Mouse (Mus musculus): Measurements from ENCODE around the gene Krt14. TPM values are rescaled to one million over a fixed set of nuclear protein-coding genes. Genes with fewer than 3 reads are reported as not detected.
"Not testable (repeated sequence)": the region's sequence is repeated elsewhere in the genome, so short reads cannot be mapped to it uniquely, and the experiment has no call there.

Krt14 gene
- not detected for total RNA-seq (2021)
- long read RNA-seq, experiment 1 = 0 reads
- long read RNA-seq, experiment 2 = 0 reads

DNA sequence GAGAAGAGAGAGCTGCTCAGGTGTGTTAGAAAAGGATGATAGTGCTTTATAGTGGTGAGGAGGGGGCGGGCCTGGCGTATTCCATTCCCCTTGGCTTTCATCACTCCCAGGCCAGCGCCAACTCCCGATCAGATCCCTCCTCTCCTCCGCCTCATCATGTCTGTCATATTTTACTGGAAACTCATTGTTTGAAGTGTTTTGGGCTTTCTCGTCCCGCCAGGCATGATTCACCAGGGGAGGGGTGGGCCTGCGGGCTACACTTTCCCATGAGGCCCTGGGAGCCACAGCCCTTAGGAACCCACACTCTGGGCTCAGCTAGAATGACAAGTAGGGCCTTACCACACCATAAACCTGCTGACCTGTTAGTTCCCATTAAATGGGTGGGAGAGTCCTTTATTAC is at the start of gene Krt14:
Krt14 (minus strand) TSS at position 51 of the 400 bp plus-strand sequence.
- DNase-seq (ENCODE audit: low spot score) = no peak

GRCm38 (mm10) chr11:100255514-100255913 is 48.2 kb upstream of the Krt14 start:
- DNase-seq (ENCODE audit: low spot score) = no peak

DNA sequence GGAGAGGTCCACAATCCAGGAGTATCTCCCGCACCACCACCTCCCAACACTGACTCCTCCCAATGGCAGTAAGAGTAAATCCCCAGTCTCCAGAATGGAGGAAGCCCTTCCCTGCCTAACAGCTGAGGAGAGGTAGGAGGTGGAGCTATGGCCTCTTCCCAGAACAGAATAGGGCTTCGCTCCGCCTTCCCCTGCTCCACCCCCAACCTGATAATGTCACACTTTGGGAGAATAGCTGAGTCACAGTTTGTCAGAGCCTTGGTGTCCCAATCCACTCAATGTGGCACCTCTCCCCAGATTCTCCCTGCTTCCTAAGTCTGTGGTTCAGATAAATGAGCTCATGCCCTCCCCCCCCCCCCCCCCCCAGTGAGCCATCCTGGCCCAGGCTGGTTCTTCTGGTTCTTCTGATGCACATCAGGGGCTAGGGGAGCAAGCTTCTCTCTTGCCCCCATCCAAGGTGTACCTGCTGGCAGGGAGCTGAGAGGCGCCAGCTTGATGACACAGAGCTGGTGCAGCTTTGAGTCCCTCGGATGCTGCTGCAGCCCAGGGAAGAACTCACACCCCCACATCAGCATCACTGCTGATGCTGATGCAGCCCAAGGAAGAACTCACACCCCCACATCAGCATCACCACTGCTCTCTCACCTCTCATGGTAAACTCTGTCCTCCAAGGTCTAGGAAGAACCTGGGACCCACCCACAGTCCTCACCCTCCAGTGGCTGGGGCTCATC is 47.2 kb upstream of the Krt14 start:
- no peak for DNase-seq (ENCODE audit: low spot score)

DNA sequence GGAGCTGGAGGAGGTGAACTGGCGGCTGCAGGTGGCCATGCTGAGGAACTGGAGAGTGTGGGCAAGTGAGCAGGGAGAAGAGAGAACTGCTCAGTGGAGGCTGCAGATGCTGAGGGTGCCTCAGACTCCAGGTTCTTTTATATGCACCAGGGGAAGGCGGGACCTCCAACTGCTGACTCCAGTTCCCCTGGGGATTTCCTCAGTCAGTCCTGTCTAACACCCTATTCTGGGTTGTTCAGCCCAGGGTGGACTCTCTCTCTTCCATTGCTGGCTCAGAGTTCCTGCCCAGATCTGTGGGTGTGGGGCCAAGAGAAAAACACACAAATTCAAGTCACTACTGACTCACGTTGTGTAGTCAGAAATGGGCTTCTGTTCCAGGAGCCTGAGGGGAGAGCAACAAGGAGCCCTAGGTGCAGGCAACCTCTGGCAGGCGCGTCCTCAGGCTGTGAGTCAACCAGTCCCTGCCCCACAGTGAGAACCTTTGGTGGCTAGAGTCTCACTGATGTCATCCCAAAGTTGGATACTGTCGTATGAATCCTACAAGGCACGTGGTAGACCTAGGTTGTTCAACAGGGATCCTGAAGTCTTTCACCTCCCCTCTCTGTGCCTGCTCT is 41.6 kb upstream of the Krt14 start, which contains the start of gene Krt16:
Krt16 (minus strand) TSS at position 51 of the 614 bp plus-strand sequence.
- DNase-seq (ENCODE audit: low spot score) = no peak

- not testable (repeated sequence) for DNase-seq (ENCODE audit: low spot score)
These were observed 39.1 kb upstream of the Krt14 start for GRCm38 (mm10) chr11:100246471-100246870.

DNA sequence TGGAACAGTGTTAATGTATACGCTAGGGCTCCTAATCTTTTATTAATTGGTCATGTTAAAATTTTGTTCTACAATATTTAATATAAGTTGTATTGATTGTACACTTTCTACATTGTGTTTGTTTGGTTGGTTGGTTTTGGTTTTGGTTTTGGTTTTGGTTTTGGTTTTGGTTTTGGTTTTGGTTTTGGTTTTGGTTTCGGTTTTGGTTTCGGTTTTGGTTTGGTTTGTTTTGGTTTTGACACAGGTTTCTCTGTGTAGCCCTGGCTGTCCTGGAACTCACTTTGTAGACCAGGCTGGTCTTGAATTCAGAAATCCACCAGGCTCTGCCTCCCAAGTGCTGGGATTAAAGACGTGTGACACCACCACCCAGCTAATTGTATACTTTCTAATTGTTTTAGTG is 32.9 kb upstream of the Krt14 start:
- DNase-seq (ENCODE audit: low spot score) = not testable (repeated sequence)

GRCm38 (mm10) chr11:100221741-100222140 is 14.4 kb upstream of the Krt14 start:
- no peak for DNase-seq (ENCODE audit: low spot score)

- no peak for DNase-seq (ENCODE audit: low spot score)
These were observed 12.0 kb upstream of the Krt14 start for GRCm38 (mm10) chr11:100219304-100219703.

DNA sequence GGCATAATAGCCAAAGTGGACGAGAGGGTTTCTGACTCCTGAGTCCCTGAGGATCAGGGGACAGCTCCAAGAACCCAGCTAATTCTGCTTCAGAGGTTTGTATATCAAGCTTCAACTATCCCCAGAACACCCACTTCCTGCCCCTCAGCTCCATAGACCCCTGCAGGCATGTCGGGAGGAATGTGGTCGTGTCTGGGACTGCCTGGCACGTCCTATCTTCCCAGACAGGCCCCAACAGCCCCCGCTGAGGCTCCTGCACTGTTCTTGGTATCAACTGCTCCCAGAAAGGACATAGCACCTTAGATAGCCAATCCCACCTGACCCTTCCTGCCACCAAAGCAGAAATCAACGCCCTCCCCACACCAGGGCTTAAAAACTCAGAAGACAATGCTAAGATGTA is 1.2 kb upstream of the Krt14 start:
- DNase-seq (ENCODE audit: low spot score) = no peak

DNA sequence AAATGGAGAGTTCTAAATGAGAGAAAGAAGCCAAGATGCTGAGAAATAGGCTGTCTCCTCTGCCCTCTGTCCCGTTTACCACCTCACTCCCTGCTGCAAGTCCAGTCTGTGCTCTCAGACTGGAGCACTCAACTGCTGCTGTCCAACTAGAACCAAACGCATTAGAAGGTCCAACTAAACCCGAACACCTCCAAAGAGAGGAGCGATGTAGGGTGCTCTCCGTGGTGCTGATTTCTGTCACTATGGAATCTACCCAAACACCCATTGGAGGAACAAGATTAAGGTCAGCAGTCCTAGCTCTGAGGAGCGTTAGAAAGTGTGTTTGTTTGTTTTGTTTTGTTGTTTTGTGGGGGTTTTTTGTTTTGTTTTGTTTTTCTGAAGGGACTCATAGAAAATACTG is 3.9 kb downstream of the Krt14 start:
- DNase-seq (ENCODE audit: low spot score) = no peak

DNA sequence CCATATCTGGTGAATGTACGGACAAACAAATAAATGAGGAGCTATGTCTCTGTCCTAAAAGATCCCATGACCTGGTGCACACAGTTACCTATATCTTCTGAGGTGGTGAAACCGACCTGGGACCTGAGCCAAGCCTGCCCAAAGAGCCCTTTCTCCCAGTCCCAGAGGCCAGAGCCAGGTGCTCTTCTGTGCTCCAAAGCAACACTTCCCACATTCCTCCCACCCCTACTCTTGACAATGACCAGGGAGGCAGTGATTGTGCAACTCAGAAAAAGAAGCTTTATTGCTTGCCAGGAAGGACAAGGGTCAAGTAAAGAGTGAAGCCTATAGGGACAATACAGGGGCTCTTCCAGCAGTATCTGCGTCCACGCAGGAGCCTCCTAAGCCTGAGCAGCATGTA is 4.4 kb downstream of the Krt14 start:
- DNase-seq (ENCODE audit: low spot score) = no peak

DNA sequence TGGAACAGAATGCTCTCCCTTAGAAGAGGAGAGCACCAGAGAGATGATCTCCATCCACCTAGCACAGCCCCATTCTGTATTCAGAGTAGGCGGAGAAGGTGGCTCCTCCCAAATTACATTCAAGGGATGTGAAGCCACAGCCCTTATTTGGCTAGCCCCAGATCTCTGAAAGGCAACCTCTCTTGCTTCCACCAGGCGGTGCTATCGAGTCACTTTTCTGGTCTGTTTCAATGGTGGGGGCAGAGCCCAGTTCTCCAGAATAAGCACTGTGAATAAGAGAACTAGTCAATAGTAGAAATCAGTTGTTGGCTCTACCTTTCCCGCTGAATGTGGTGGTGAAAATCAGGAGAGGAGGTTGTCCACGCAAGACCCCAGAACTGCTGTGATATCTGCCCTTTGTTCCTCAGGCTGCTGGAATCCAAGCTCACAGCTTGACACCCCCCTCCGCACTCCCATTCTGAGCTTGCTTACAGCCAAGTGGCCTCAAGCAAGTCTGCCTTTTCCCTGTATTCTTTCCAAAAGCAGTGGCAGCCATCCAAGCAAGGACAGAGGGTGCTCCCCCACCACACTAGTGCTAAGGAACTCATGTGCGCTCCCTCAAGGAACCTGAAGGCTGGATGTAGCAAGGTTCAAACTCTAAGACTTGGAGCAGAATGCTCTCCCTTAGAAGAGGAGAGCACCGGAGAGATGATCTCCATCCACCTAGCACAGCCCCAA is 7.1 kb downstream of the Krt14 start:
- peak; percentile 4 for DNase-seq (ENCODE audit: low spot score)

GRCm38 (mm10) chr11:100198666-100199065 is 8.7 kb downstream of the Krt14 start:
- no peak for DNase-seq (ENCODE audit: low spot score)

DNA sequence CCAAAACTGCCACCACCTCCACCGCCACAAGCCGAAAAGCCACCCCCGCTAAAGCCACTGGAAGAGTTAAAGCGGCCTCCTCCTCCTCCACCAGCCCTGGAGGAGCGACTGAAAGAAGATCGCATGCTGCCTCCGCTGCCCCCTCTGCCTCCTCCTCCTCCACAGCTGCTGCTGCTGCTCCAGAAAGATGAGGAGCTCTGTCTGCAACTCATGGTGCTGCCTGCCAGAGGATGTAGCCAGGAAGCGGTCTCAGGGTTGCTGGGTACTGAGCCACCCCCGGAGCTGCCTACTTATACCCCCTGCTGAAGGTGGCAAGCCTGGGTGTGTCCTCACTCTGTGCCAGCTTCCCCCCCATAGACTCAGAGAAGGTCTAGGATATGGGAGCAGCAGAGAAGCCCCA is 14.4 kb downstream of the Krt14 start, which contains the start of gene Krt9:
Krt9 (minus strand) TSS at position 255 of the 400 bp plus-strand sequence.
- DNase-seq (ENCODE audit: low spot score) = no peak

DNA sequence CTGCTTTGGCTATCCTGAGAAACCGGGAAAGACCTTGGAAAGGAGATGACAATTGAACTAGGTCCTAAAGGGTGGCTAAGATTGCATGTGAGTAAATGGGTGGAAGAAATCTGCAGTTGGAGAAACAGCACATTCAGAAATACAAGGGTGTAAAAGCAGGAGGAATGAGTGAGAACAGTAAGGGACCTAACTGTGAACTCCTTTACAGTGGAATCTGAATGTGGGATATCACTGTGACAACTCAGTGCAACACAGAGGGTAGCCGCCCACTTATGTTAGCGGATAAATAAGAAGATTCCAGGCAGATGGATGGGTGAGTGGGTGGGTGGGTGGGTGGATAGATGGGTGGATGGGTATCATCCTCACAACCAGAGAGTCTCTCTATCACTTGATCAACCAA is 15.5 kb downstream of the Krt14 start:
- DNase-seq (ENCODE audit: low spot score) = no peak

- no peak for DNase-seq (ENCODE audit: low spot score)
These were observed 20.6 kb downstream of the Krt14 start for GRCm38 (mm10) chr11:100186736-100187135.

DNA sequence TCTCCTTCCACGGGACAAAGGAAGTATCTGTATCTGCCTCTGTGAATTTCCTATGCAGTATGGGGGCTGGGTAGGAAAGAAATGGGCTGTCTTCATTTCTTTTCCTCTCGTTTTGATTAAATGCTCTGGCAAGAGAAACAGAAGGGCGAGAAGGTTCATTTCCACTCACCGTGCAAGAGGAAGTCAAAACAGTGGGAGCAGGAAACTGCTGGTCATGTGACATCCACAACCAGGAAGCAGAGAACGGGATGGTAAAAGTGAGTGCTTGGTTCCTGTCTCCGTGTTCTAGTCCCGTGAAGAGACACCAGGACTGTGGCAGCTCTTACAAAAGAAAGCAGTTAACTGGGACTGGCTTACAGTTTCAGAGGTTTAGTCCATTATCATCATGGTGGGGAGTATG is 25.6 kb downstream of the Krt14 start:
- DNase-seq (ENCODE audit: low spot score) = no peak

DNA sequence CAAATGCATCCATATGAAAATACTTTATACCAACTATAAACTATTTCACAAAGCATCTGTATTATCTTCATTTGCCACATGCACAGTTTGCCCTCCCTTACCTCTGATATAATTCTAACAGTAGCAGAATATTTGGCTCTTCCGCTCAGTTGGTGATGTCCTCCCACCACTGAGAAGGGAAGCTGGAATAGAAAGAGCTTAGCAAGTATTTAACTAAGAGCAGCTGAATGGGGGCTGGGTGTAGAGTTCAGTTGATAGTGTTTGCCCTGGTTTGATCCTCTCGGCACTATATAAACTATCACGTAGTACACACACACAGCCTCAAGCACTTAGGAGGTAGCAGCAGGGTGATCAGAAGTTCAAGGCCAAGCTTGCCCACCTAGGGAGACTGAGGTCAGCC is 28.1 kb downstream of the Krt14 start:
- DNase-seq (ENCODE audit: low spot score) = no peak

GRCm38 (mm10) chr11:100178307-100178706 is 29.0 kb downstream of the Krt14 start:
- no peak for DNase-seq (ENCODE audit: low spot score)

DNA sequence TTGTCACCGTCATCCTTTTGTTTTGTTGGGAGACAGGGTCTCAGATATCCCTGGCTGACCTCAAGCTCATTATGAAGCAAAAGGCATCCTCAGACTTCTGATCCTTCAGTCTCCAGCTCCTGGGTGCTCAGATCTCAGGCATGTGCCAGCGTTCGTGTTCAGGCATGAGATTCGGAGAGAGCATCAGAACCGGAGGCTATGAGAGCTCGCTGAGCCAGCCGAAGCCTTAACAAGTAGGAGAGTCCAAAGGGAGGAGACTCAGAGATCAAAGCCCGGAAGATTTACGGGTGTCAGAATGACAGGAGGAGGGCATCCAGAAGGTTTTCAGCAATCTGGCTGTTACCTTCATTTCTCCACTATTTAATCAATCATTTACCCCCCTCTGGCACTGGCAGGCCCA is 30.6 kb downstream of the Krt14 start:
- no peak for DNase-seq (ENCODE audit: low spot score)

DNA sequence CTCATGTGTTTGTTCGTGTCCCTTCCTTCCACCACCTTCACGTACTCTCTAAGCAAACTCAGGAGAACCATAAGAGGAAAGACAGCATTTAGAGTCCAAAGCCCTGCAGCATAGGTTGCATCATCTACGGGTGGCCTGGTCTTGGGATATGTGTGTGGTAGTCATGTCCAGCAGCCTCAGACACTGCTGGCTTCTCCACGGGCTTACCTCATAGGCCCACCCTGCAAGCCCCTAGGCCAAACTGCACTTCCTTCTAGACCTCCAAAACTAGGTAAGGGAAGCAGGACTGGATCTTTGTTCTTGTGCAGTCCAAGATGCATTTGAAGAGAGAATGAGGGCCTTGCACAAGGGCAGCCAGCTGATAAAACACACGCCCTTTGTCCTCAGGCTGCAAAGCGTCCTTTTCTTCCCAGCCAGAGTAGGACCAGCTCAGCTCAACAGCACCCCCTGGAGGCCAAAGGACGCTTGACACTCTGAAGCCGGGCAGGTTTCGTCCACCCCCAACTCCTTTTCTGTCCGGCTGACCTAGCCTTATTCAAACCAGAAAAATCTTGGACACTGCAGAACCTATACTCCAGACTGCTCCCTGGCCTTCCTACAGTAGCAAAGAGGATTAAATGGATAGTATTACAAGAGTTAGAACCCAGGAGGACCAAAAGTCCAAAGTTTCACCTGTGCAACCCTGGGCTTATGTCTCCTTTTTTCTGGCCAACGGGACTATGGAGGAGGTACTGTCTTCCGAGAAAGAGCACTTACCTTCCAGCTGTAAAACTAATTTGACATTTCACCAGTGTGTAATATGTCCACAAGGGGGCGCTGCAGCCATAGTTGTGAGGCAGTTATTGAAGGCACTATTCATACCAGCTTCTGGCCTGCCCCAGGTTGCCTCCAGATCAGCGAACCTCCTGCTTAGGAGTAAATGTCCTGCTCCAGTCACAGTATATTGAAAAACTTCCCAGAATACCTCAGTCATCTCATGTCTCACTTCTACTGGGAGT is 38.3 kb downstream of the Krt14 start:
- DNase-seq (ENCODE audit: low spot score) = peak; percentile 43

Measured in gastrocnemius, adult 18-20 months (tissue).